Mouse (Mus musculus) olfactory bulb, adult 2 months (tissue): ENCODE results near the gene Mast1. TPM values are rescaled to one million over a fixed set of nuclear protein-coding genes. Genes with fewer than 3 reads are reported as not detected.

Experiments
- H3K27ac ChIP-seq: fragments of 200-500 bp; 2 replicates; pipeline ENCODE4 v1.5.1; 2012; ENCODE audit warnings: low read depth, low read length; ENCODE audit not compliant: insufficient read depth
- H3K4me1 ChIP-seq: fragments of 200-500 bp; 2 replicates; pipeline ENCODE4 v1.6.1; 2012; ENCODE audit warnings: low read length; ENCODE audit not compliant: control insufficient read depth, insufficient read depth
- H3K4me3 ChIP-seq: fragments of 200-500 bp; 2 replicates; pipeline ENCODE4 v1.5.1; 2012; ENCODE audit warnings: mild to moderate bottlenecking, low read depth, low read length, moderate library complexity; ENCODE audit not compliant: insufficient read depth
- CTCF ChIP-seq: fragments of 200-500 bp; IDR thresholded peaks from 2 replicates; pipeline ENCODE4 v1.5.1; 2012; ENCODE audit warnings: low read depth, mild to moderate bottlenecking, low read length, moderate library complexity; ENCODE audit not compliant: insufficient read depth
- POLR2A ChIP-seq: fragments of 200-500 bp; IDR thresholded peaks from 2 replicates; pipeline ENCODE4 v1.6.1; 2012; ENCODE audit warnings: mild to moderate bottlenecking, low read depth, low read length, moderate library complexity; ENCODE audit not compliant: insufficient read depth
- WGBS: fragments of 180-500 bp; shearing (Covaris S2); methylation state at CpG from one replicate; pipeline ENCODE4 v1.1.7; 2018; 5-methylcytosine and 5-hydroxymethylcytosine counted together
- polyA plus RNA-seq: library from polyadenylated mRNA; stranded (reverse); fragments of >200 nt; gene quantifications from 2 replicates; pipeline ENCODE4 v1.2.4, GENCODE M21; 2012; ENCODE audit warnings: low replicate concordance; ENCODE audit not compliant: missing spikeins, insufficient read depth, insufficient read length

The Mast1 gene
- not detected in 2 replicates for polyA plus RNA-seq

- TF ChIP-seq POLR2A (peak; percentile 54; the same call in 1 of the 2 replicates), CTCF (peak; percentile 68; the same call in 1 of the 2 replicates)
- Histone ChIP-seq H3K4me3 (peak within 1 kb of the TSS; percentile 55), H3K27ac (peak within 1 kb of the TSS; percentile 36), H3K4me1 (peaks cover 23% of the 10 kb centered on the region)
- 1% methylated on average over 50 of the region's 50 CpGs for WGBS
Observed at GRCm38 (mm10) chr8:84936962-84937546, at the start of gene Mast1. Gene Mast1 (minus strand): TSS chr8:84937359.

DNA sequence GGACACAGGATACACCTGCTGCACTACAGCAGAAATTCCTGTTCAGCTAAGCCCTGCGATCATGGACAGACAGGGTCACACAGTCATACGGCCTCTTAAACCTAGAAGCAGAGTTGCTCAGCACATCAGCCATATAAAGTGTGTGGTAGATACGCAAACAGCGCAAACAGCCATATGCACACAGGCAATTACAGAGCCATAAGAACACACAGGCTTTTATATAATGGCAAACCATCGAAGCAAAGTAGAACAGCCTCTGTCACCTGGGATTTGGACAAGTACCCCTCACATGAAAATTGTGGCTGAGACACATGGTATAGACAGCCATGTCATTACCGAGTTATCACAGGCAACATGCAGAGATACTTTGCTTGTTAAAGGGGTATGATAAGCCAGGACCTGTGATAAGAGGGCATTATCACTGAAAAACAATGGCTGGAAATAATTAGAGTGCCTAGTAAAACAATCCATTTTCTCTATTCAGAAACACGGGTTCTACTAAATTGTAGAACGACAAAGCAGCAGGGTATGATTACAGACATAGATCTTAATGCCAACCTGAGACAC, 49.3 kb upstream of the Mast1 start:
- Histone ChIP-seq H3K27ac (peak overlapping the region; percentile 100), H3K4me3 (peak overlapping the region; percentile 77), H3K4me1 (peaks cover 25% of the 10 kb centered on the region)
- 15% methylated on average over 8 of the region's 8 CpGs for WGBS
- TF ChIP-seq CTCF: no peak

- Histone ChIP-seq H3K27ac (peak overlapping the region; percentile 100), H3K4me3 (peak overlapping the region; percentile 77), H3K4me1 (peaks cover 26% of the 10 kb centered on the region)
- WGBS: under 1% methylated on average over 52 of the region's 53 CpGs
- TF ChIP-seq CTCF (no peak), POLR2A (peak; percentile 85)
Observed at GRCm38 (mm10) chr8:84985684-84986378, 48.7 kb upstream of the Mast1 start.

- 2% methylated on average over 23 of the region's 23 CpGs for WGBS
- H3K4me3 ChIP-seq: peak overlapping the region; percentile 77
- H3K4me1 ChIP-seq: peaks cover 26% of the 10 kb centered on the region
- no peak for TF ChIP-seq POLR2A
- no peak for TF ChIP-seq CTCF
- H3K27ac ChIP-seq: peak overlapping the region; percentile 100
Observed at GRCm38 (mm10) chr8:84985049-84985683, 48.0 kb upstream of the Mast1 start.

DNA sequence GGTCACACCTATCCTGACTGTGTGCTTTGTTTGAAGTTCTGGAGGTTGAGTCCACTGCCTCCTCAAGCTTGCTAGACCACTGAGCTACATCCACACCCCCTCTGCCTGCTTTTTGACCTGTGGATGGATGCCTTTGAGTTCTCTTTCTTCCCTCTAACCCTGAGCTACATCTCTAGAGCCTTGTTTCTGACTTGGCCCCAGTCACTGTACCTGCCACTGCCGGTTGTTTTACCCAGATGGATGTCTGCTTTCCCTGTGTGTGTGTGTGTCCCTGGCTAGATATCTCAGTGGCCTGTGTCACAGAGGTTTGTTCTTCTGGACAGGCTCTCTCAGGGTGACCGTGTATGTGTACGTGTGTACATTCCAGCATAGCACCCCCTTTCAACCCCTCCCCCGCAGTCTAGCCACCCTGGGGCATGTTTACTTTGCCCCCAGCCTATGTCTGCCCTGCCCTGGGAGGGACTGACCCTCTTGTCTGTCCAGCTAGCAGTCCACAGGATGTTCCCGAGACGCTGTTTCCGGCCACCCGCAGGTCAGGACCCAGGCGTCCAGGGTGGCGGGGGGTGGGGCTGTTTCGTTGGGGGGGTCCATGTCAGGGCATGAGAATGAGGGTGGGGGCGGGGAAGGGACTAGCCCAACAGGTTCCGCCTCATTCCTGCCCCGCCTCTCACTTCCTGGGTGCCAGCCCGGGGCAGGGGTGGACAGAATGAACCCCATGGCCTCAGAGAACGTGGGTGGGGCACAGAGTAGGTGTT, 47.3 kb upstream of the Mast1 start:
- 19% methylated on average over 15 of the region's 16 CpGs for WGBS
- H3K4me3 ChIP-seq: 0 out of 2 replicates have a peak overlapping the region, but pooled peaks have one; percentile 77
- H3K4me1 ChIP-seq: peaks cover 32% of the 10 kb centered on the region
- no peak overlapping the region for H3K27ac ChIP-seq
- no peak for TF ChIP-seq CTCF

- 69% methylated on average over 3 of the region's 3 CpGs for WGBS
- no peak for TF ChIP-seq POLR2A
- no peak for TF ChIP-seq CTCF
- no peak overlapping the region for H3K27ac ChIP-seq
- H3K4me3 ChIP-seq: no peak overlapping the region
- peaks cover 32% of the 10 kb centered on the region for H3K4me1 ChIP-seq
Observed at GRCm38 (mm10) chr8:84982499-84983011, 45.4 kb upstream of the Mast1 start.

DNA sequence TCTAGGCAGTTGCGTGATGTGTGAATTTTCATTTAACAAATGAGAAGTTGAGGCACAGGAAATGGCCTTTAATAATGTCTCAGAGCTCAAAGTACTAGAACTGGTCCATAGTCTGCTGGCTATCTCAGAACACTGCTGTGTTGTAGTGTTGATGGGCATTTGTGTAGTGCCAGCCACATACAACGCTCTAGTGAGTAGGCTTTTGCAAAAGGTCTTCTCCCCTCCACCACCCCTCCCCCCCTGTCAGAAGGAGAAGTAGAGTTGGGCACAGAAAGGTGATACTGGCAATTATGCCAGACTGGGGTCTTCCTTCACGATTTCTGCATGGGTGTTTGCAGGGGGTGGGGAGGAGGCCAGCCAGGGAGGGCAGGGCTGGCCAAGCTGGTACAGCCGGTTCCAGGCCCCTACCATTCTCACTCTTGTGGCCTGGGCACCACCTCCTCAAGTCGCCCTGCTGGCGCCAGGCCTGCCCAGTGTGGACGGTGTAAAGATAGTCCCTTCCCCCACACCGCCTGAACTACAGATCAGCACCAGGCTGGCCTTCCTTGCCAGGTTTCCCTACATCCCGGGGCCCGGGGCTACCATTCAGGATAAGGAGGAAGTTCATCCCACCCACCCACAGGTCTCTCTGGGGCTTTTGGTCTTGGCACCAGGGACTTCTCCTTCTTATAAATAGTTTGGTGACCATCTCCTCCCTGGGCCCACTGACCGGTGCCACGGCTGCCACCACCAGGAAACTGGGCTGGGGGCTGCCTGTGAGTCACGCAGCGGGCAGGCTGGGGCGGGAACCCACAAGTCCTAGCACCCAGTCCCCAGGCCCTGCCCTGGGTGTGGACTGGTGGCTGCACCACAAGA, 44.7 kb upstream of the Mast1 start:
- TF ChIP-seq POLR2A: no peak
- no peak for TF ChIP-seq CTCF
- 80% methylated on average over 15 of the region's 15 CpGs for WGBS
- H3K27ac ChIP-seq: no peak overlapping the region
- H3K4me3 ChIP-seq: no peak overlapping the region
- H3K4me1 ChIP-seq: peaks cover 32% of the 10 kb centered on the region
